Mouse (Mus musculus) cerebellum, postnatal 10 days (tissue): ENCODE measurements around the gene Camk1d.
"Not testable (repeated sequence)": the region's sequence is repeated elsewhere in the genome, so short reads cannot be mapped to it uniquely, and the experiment has no call there.

Source experiments
- DNase-seq, 2 experiments: peaks; one replicate each; pipeline ENCODE4 v3.0.0; 2021; ENCODE audit warnings: mixed read lengths in 2 of 2

The Camk1d gene

DNA sequence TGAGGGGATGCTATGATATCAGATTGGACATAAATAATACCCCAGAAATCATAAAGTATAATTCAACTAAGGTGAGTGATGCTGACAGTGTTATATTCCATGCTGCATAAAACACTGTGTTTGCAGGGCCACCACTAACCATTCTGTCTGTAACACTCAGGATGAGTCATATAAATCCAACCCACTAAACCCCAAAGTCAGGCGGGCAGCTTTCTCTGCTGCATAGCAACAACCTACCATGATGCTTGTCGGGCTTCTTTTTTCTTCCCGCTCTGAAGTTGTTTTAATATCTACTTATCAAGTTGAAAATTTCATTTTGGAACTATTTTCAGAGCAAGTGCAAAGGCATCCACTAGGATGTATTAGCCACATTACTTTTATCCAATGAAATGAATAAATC is 161.1 kb downstream of the Camk1d start:
- DNase-seq, result no peak

DNA sequence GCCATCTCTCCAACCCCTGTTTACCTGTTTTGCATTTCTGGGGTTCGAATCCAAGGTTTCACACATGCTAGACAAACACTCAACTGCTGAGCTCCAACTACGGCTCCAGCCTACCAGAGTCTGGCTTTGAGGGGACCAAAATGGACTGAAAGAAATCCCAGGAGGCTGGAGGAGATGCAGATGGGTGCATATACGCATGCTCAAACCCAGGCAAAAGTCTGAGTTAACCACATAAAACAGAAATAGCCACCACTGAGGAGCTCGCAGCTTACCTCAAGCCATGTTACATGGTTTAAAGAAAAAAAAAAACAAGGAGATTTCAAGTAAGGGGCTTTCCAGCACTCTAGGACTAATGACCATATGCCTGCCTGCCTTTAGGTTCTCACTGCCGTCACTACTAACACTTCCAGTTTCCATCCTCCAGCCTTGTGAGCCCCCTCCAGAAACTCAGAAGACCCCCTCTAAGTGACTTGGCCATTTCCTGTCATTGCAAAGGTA is 162.5 kb downstream of the Camk1d start:
- no peak for DNase-seq

DNA sequence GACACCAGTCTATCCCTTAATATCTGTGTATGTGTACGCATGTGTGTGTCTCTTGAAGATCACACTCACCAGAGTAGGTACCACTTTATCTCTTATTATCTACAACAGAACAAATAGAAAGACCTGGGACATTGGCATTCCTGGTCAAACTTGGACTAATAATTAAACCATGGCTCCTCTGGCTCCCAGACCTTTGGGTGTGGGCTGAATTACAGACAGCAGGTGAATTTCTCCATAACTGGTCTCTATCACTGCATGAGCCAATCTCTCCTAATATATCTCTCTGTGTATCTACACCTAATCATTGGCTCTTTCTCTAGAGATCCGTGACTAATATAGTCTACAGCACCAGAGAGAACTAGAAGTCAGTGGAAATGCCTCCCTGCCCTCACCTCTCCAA is 165.0 kb downstream of the Camk1d start:
- no peak for DNase-seq

DNA sequence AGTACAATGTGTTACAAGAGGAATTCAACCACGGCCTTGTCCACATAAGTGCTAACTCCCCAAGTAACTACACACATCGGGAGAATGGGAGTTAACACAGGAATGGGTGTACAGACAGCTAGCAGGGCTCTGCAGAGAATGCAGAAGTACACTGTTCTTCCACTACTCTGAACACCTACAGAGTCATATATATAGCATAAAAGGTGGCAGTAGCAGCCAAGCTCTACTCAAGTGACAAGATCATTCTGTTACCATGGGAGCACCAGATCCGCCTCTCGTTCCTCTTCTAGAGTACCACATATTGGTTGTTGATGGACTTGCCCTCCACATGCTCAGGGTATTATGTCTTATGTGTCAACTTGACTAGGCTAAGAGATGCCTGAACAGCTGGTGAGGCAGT is 165.4 kb downstream of the Camk1d start:
- no peak for DNase-seq

GRCm38 (mm10) chr2:5540870-5541269 is 173.4 kb downstream of the Camk1d start:
- DNase-seq, result peak; percentile 49 to 60

DNA sequence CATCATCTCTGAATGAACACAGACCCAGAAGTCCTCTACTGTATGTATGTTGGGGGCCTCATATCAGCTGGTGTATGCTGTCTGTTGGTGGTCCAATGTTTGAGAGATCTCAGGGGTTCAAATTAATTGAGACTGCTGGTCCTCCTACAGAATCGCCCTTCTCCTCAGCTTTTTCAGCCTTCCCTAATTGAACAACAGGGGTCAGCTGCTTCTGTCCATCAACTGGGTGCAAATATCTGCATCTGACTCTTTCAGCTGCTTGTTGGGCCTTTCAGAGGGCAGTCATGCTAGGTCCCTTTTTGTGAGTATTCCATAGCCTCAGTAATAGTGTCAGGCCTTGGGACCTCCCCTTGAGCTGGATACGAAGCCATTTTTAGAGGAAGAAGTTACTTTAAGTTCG is 174.4 kb downstream of the Camk1d start:
- not testable (repeated sequence) for DNase-seq

- no peak for DNase-seq
Observed at GRCm38 (mm10) chr2:5533868-5534267, 180.4 kb downstream of the Camk1d start.

GRCm38 (mm10) chr2:5529992-5530391 is 184.3 kb downstream of the Camk1d start:
- DNase-seq, result peak; percentile 81 to 85

GRCm38 (mm10) chr2:5519221-5519669 is 195.1 kb downstream of the Camk1d start:
- DNase-seq, result peak; percentile 29 to 35

DNA sequence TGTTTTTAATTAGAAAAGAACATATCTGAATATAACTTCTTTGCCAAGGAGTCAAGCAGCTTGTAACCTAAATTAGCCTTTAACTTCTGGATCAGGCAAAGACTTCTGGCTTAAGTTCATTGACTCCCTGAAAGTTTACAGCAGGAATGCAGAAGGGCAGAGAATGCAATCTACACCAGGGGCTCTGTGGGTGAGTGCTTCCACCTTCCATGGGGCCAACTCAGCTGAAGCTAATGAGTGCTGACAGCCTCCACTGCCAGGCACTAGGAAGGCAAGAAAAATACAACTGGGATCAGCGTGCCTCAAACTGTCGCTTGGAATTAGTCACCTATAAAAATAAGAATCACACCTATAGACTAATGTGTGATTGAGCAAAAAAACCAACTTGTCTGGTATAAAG is 199.2 kb downstream of the Camk1d start:
- DNase-seq, result peak; percentile 40 to 62

DNA sequence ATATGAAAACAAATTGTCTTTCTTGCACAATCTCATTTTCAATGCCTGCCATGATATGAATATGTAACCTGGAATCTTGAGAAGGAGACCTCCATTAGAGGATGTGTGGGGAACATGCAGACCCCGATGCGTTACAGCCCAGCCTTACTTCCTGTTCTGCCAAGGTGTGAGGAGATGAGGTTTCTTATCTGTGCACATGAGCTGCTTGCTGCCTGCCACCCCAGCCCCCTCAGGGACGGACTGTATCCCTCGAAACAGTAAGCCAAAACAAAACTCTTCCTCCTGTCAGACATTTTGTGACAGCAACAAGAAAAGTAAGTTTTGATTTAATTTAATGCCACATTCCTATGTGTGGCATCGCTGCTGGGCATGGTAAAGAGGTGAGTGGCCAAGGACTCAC is 200.2 kb downstream of the Camk1d start:
- DNase-seq, result no peak

DNA sequence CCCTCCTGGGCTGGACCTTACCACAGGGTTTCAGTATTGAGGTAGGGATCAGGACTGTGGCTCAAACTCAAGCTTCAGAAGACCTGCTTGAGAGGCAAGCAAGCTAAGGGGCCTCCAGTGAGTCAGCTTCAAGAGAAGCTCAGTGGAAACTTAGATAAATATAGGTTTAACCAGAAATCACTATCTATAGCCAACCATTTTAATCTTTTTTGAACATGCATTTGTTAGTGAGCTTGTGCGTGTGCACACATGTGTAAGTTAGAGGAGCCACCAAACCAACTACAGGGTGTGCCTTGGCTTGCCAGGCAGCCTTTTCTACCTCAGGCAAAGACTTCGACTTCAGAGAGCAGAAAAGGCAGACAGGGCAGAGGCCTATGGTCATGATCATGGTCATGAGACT is 200.7 kb downstream of the Camk1d start:
- no peak for DNase-seq

- no peak for DNase-seq
Observed at GRCm38 (mm10) chr2:5510042-5510441, 204.3 kb downstream of the Camk1d start.

DNA sequence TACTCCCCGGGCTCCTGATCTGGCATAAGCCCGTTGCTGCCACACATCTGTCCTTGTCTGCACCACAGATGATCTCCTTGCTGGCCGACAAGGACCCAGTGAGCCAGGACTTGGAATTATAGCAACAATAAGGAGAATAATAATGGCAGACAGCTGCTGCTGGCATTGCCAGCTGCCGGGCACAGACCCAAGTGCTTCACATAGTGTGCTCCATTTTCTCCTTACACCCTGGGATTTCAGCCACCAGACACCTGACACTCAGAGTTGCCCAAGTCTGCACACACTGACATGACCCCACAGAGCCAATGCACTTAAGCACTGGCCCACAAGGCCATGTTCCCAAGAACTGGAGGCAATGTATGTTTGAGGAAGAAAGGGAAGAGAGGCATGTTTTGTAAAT is 214.7 kb downstream of the Camk1d start:
- DNase-seq, result peak; percentile 10 to 25

DNA sequence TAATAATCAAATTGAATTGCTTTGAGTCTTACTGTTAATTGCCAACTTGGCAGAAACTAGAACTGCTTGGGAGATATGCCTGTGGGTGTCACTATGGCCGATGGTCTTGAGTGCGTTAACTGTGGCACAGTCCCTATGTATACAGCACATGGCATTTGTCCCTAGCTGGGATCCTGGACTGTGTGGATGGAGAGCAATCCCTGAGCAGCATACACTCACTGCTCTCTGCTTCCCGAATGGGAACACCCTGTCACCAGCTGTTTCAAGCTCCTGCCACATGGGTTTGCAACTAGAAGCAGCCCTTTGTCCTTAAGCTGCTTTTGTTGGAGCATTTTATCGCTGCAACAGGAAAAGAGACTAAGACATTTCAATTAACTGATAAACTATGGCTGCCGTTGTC is 224.4 kb downstream of the Camk1d start:
- no peak for DNase-seq

- DNase-seq, result peak; percentile 47 to 69
Observed at GRCm38 (mm10) chr2:5487344-5487743, 227.0 kb downstream of the Camk1d start.

GRCm38 (mm10) chr2:5486663-5487062 is 227.7 kb downstream of the Camk1d start:
- no peak for DNase-seq

DNA sequence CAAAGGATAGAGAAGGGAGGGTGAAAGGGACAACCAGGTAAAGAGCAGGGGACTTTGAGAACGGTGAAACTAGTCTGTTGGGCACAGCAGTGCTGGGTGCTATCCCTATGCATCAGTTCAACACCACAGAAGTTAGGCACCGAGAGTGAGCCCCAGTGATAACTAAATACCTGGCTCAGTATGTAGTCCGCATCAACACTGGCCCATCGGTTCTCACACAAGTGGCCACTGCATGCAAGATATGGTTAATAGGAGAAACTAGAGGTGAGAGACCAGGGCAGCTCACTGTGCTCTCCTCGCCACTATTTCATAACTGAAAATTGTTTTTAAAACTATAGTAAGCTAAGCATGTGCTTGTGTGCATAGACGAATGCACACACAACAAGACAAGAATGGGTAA is 228.5 kb downstream of the Camk1d start:
- DNase-seq, result no peak

- DNase-seq, result no peak
Observed at GRCm38 (mm10) chr2:5479886-5480285, 234.4 kb downstream of the Camk1d start.

DNA sequence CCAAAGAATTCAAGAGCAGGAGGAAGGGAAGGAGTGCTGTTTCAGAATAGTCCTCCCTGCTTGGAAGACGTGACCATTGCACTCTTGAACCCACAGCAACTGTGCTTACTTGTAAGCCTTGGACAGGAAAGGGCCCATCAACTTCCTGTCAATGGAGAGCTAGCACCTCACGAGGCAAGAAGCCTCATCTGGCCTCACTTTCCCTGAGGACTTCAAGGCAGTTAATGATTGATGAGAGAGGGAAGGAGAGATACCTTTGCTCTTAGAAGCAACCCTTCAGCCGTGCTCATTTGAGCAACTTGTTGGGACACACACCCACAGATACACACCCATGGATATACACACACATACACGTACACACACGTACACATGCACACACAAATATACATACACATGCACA is 235.6 kb downstream of the Camk1d start:
- no peak for DNase-seq

GRCm38 (mm10) chr2:5478256-5478655 is 236.1 kb downstream of the Camk1d start:
- peak; percentile 26 to 41 for DNase-seq

GRCm38 (mm10) chr2:5477525-5477924 is 236.8 kb downstream of the Camk1d start:
- DNase-seq, result no peak

DNA sequence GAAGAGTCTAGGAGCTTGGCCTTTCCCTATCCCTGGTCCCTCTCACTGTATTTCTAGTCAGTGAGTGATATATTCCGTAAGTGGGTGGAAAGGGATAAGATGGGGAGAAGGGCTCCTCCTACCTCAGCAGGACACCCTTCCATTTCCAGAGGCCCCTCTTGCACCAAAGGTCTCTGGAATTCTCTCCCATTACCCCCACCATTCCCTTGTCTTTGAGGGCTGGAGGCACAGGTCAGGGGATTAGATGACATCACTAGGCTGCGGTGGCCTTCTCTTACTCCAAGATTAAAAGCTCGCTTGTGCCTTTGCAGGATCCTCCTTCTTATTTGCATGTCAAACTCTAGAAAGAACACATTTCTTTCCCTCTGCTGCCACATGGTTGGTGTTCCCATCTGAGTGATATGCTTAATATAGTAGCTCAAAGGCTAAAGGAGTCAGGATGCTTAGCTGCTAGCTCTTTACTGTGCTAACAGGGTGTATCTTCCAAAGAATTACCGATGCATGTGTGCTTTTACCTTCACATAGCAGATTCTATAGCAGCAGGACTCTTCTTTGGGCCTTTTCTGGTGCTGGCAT is 244.9 kb downstream of the Camk1d start:
- DNase-seq, result no peak

- no peak for DNase-seq
Observed at GRCm38 (mm10) chr2:5467537-5467936, 246.8 kb downstream of the Camk1d start.

DNA sequence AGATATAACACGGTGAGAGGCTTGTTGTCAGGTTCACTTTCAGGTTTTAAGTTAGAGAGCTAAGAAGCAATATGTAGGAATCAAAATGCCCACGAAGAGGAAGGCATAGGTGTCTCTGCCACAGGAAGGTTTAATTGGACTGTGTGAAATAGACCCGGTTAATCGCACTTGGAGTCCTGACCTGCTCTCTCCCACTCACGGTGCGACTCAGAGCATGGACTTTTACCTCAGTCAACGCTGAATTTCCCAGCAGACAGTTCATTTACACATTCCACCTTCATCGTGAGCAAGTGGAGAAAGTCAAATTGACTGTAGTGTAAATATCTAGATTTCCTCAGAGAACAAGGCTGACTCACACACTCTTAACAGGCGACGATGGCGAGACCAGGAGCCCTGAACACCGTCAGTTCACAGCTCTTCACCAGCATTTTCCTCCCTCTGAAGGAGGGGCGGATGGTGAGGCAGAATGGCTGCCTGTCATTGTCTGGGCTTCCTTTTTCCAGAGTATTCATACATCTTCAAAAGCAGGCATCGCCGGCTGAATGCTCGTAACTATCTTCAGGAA is 255.6 kb downstream of the Camk1d start:
- no peak for DNase-seq
